Mouse (Mus musculus): ENCODE data around the gene Btn1a1. TPM values are rescaled to one million over a fixed set of nuclear protein-coding genes. Genes with fewer than 3 reads are reported as not detected.
A peak's percentile ranks its signal among the peaks of the same experiment; 100 is the strongest.

Btn1a1 gene
- polyA plus RNA-seq, 1 experiment from 2014 or later = 0.14 TPM

- DNase-seq (ENCODE audit: low spot score) (no peak), ATAC-seq (no peak)
- Histone ChIP-seq H3K4me3 (ENCODE audit: low read depth, low read length) (no peak overlapping the region), H3K4me1 (ENCODE audit: insufficient read depth, low read depth, low read length) (no peaks in the 10 kb centered on the region), H3K36me3 (ENCODE audit: insufficient read depth, low read length) (no peaks in the 10 kb centered on the region), H3K27ac (ENCODE audit: low read length) (no peak overlapping the region), H3K4me2 (replicated peaks; ENCODE audit: low read depth, low read length) (no peak overlapping the region), H3K9me3 (ENCODE audit: low read length) (no peaks in the 10 kb centered on the region), H3K9ac (replicated peaks; ENCODE audit: low read depth) (no peak overlapping the region), H3K27me3 (replicated peaks; ENCODE audit: insufficient read depth, low read length) (no peaks in the 10 kb centered on the region)
- 72% methylated on average over 1 of the region's 1 CpGs for WGBS
- TF ChIP-seq CTCF (IDR thresholded peaks at IDR 0.05) = no peak
- no peak for TF ChIP-seq EP300 (IDR thresholded peaks at IDR 0.05)
Observed at GRCm38 (mm10) chr13:23490863-23491262, 25.2 kb upstream of the Btn1a1 start.

GRCm38 (mm10) chr13:23488400-23489322, 23.0 kb upstream of the Btn1a1 start, which contains the start of gene Btn2a2:
Btn2a2 (minus strand) TSS chr13:23488857.
- no peak within 1 kb of the TSS for H3K27ac ChIP-seq (ENCODE audit: low read length)
- no peaks in the 10 kb centered on the region for H3K4me1 ChIP-seq (ENCODE audit: insufficient read depth, low read depth, low read length)
- H3K9ac ChIP-seq (replicated peaks; ENCODE audit: low read depth) = no peak within 1 kb of the TSS
- H3K36me3 ChIP-seq (ENCODE audit: insufficient read depth, low read length) = no peaks in the 10 kb centered on the region
- no peaks in the 10 kb centered on the region for H3K9me3 ChIP-seq (ENCODE audit: low read length)
- H3K4me3 ChIP-seq (ENCODE audit: low read depth, low read length) = peak within 1 kb of the TSS; percentile 20
- peak within 1 kb of the TSS; percentile 44 for H3K4me2 ChIP-seq (replicated peaks; ENCODE audit: low read depth, low read length)
- H3K27me3 ChIP-seq (replicated peaks; ENCODE audit: insufficient read depth, low read length) = no peaks in the 10 kb centered on the region
- ATAC-seq (peak; percentile 99), DNase-seq (ENCODE audit: low spot score) (peak; percentile 95)
- no peak for TF ChIP-seq CTCF (IDR thresholded peaks at IDR 0.05)
- TF ChIP-seq EP300 (IDR thresholded peaks at IDR 0.05) = no peak
- 4% methylated on average over 13 of the region's 14 CpGs for WGBS

GRCm38 (mm10) chr13:23485271-23485670, 19.6 kb upstream of the Btn1a1 start:
- TF ChIP-seq EP300 (IDR thresholded peaks at IDR 0.05) (no peak), CTCF (IDR thresholded peaks at IDR 0.05) (no peak)

GRCm38 (mm10) chr13:23483153-23483552, 17.5 kb upstream of the Btn1a1 start:
- H3K9ac ChIP-seq (replicated peaks; ENCODE audit: low read depth) = no peak overlapping the region
- no peak for ATAC-seq
- 90% methylated on average over 2 of the region's 2 CpGs for WGBS

More at GRCm38 (mm10) chr13:23485271-23485670, 19.6 kb upstream of the Btn1a1 start:
- H3K4me2 ChIP-seq (replicated peaks; ENCODE audit: low read depth, low read length) = no peak overlapping the region
- H3K9me3 ChIP-seq (ENCODE audit: low read length) = no peaks in the 10 kb centered on the region
- ATAC-seq (no peak), DNase-seq (ENCODE audit: low spot score) (no peak)
- no peak overlapping the region for H3K4me3 ChIP-seq (ENCODE audit: low read depth, low read length)
- H3K36me3 ChIP-seq (ENCODE audit: insufficient read depth, low read length) = no peaks in the 10 kb centered on the region
- H3K4me1 ChIP-seq (ENCODE audit: insufficient read depth, low read depth, low read length) = no peaks in the 10 kb centered on the region
- H3K9ac ChIP-seq (replicated peaks; ENCODE audit: low read depth) = no peak overlapping the region
- no peak overlapping the region for H3K27ac ChIP-seq (ENCODE audit: low read length)
- WGBS = 45% methylated on average over 5 of the region's 5 CpGs
- H3K27me3 ChIP-seq (replicated peaks; ENCODE audit: insufficient read depth, low read length) = no peaks in the 10 kb centered on the region

GRCm38 (mm10) chr13:23475658-23476057, 10.0 kb upstream of the Btn1a1 start:
- H3K27me3 ChIP-seq (replicated peaks; ENCODE audit: insufficient read depth, low read length) = no peaks in the 10 kb centered on the region
- no peak overlapping the region for H3K27ac ChIP-seq (ENCODE audit: low read length)
- ATAC-seq (peak; percentile 30; the same call in 1 of the 2 replicates), DNase-seq (ENCODE audit: low spot score) (no peak)
- H3K36me3 ChIP-seq (ENCODE audit: insufficient read depth, low read length) = no peaks in the 10 kb centered on the region
- TF ChIP-seq EP300 (IDR thresholded peaks at IDR 0.05) = no peak
- no peak for TF ChIP-seq CTCF (IDR thresholded peaks at IDR 0.05)
- H3K4me2 ChIP-seq (replicated peaks; ENCODE audit: low read depth, low read length) = no peak overlapping the region
- 20% methylated on average over 2 of the region's 2 CpGs for WGBS
- no peaks in the 10 kb centered on the region for H3K4me1 ChIP-seq (ENCODE audit: insufficient read depth, low read depth, low read length)
- H3K9ac ChIP-seq (replicated peaks; ENCODE audit: low read depth) = no peak overlapping the region
- H3K9me3 ChIP-seq (ENCODE audit: low read length) = no peaks in the 10 kb centered on the region
- no peak overlapping the region for H3K4me3 ChIP-seq (ENCODE audit: low read depth, low read length)

More at GRCm38 (mm10) chr13:23483153-23483552, 17.5 kb upstream of the Btn1a1 start:
- no peaks in the 10 kb centered on the region for H3K36me3 ChIP-seq (ENCODE audit: insufficient read depth, low read length)
- DNase-seq (ENCODE audit: low spot score) = no peak
- no peaks in the 10 kb centered on the region for H3K4me1 ChIP-seq (ENCODE audit: insufficient read depth, low read depth, low read length)
- no peak overlapping the region for H3K4me2 ChIP-seq (replicated peaks; ENCODE audit: low read depth, low read length)
- H3K27ac ChIP-seq (ENCODE audit: low read length) = no peak overlapping the region
- H3K27me3 ChIP-seq (replicated peaks; ENCODE audit: insufficient read depth, low read length) = no peaks in the 10 kb centered on the region
- H3K4me3 ChIP-seq (ENCODE audit: low read depth, low read length) = no peak overlapping the region
- TF ChIP-seq CTCF (IDR thresholded peaks at IDR 0.05) = no peak
- no peaks in the 10 kb centered on the region for H3K9me3 ChIP-seq (ENCODE audit: low read length)

GRCm38 (mm10) chr13:23466911-23467310, 1.2 kb upstream of the Btn1a1 start:
- no peak overlapping the region for H3K4me2 ChIP-seq (replicated peaks; ENCODE audit: low read depth, low read length)
- no peak overlapping the region for H3K4me3 ChIP-seq (ENCODE audit: low read depth, low read length)
- WGBS = 8% methylated on average over 9 of the region's 9 CpGs
- no peaks in the 10 kb centered on the region for H3K36me3 ChIP-seq (ENCODE audit: insufficient read depth, low read length)
- no peaks in the 10 kb centered on the region for H3K27me3 ChIP-seq (replicated peaks; ENCODE audit: insufficient read depth, low read length)
- TF ChIP-seq CTCF (IDR thresholded peaks at IDR 0.05) (no peak), EP300 (IDR thresholded peaks at IDR 0.05) (no peak)
- no peak overlapping the region for H3K27ac ChIP-seq (ENCODE audit: low read length)
- peak; percentile 36 for DNase-seq (ENCODE audit: low spot score)
- H3K9ac ChIP-seq (replicated peaks; ENCODE audit: low read depth) = no peak overlapping the region
- peak; percentile 58; the same call in 1 of the 2 replicates for ATAC-seq
- no peaks in the 10 kb centered on the region for H3K9me3 ChIP-seq (ENCODE audit: low read length)
- peaks cover 4% of the 10 kb centered on the region; the same call in 1 of the 2 replicates for H3K4me1 ChIP-seq (ENCODE audit: insufficient read depth, low read depth, low read length)

Data from lung, postnatal 0 days (tissue).